9 mouse cellular contexts compared by ENCODE assay signal in the genomic region with DNA sequence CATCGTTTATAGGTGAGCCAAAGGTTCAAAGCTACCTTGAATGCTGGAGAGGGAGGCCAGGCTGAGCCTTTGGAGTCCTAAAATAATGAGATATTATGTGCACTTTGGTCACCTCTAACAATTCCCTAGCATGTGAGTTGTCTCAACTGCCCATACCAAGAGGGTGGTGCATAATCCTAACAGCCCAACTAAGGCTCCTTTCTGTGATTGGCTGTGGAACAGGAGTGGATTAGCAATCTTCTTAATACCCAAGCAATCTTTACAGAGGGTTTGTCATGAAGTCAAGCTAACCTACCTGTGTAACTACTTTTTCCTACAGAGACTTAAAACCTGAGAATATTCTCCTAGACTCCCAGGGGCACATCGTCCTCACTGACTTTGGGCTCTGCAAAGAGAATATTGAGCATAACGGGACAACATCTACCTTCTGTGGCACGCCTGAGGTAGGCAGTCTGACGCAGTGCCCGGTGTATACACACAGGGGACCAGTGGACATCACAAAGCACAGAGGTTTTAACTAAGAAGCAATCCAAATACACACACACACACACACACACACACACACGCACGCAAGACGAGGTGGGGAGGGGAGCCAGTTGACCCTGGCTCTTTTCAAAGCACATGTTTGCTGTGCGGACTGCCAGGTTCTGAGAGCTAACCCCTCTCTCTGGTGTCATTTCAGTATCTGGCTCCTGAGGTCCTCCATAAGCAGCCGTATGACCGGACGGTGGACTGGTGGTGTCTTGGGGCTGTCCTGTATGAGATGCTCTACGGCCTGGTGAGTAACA.
DNase-seq lines count a peak whose midpoint lies in the region; ATAC-seq and TF ChIP-seq lines count a peak whose summit lies in the region.
"Had no signal": no experiment of that assay in that cellular context is flagged by ENCODE, and none has a peak within 500 bp of the region (broad histone marks: within the 10 kb centered on the region; RNA-seq: fewer than 3 reads in every experiment).

No protein-coding gene starts in this region.

- no peak for DNase-seq in cerebellum, adult 2 months
- no peak for DNase-seq in cerebellum, adult 9-11 months
- no peak for DNase-seq in kidney, adult 8-10 months
- DNase-seq in NIH3T3 (ENCODE audit: low read depth), result peak; percentile 62
- DNase-seq in liver, postnatal 0 days, result no peak
- DNase-seq in ovary, postnatal 36 days (ENCODE audit: low spot score), result no peak
- DNase-seq in ovary, postnatal 14 days (ENCODE audit: low spot score), result no peak

- 85% methylated on average over 14 of the region's 14 CpGs for WGBS in cerebellum, adult 2 months
- WGBS in kidney, embryonic 16.5 days, result 85% methylated on average over 14 of the region's 14 CpGs
- 88% methylated on average over 14 of the region's 14 CpGs for WGBS in liver, postnatal 0 days (ENCODE audit: insufficient replicate concordance)

- no peak for ATAC-seq in kidney, embryonic 16.5 days (ENCODE audit: low FRiP score, low TSS enrichment)
- ATAC-seq in liver, postnatal 0 days, result no peak

- H3K27me3 ChIP-seq in cerebellum, adult 2 months (ENCODE audit: control insufficient read depth, insufficient read depth, low read length), result no peaks in the 10 kb centered on the region
- H3K27me3 ChIP-seq in kidney, embryonic 16.5 days (ENCODE audit: insufficient read depth, low read length), result peaks cover 5% of the 10 kb centered on the region; the same call in 1 of the 2 replicates
- peaks cover 3% of the 10 kb centered on the region; the same call in 1 of the 2 replicates for H3K27me3 ChIP-seq in liver, postnatal 0 days (ENCODE audit: insufficient read depth, low read length)

- H3K36me3 ChIP-seq in kidney, embryonic 16.5 days (ENCODE audit: insufficient read depth, low read length), result peaks cover 15% of the 10 kb centered on the region
- peaks cover 30% of the 10 kb centered on the region for H3K36me3 ChIP-seq in liver, postnatal 0 days (replicated peaks; ENCODE audit: insufficient read depth, low read length)

- H3K27ac ChIP-seq in cerebellum, adult 2 months (ENCODE audit: insufficient read depth, low read length), result no peak overlapping the region
- H3K27ac ChIP-seq in kidney, embryonic 16.5 days (ENCODE audit: low read length), result no peak overlapping the region
- no peak overlapping the region for H3K27ac ChIP-seq in liver, postnatal 0 days (ENCODE audit: low read depth)
- H3K27ac ChIP-seq: macrophage had no signal

- TF ChIP-seq CTCF in cerebellum, adult 2 months (IDR thresholded peaks at IDR 0.05; ENCODE audit: borderline replicate concordance, insufficient read depth, low read depth, low read length), result no peak
- no peak for TF ChIP-seq CTCF in liver, postnatal 0 days (IDR thresholded peaks at IDR 0.05; ENCODE audit: low read depth)

- TF ChIP-seq POLR2A in cerebellum, adult 2 months (IDR thresholded peaks at IDR 0.05; ENCODE audit: borderline replicate concordance, insufficient read depth, low read length), result no peak

- H3K9me3 ChIP-seq in kidney, embryonic 16.5 days (ENCODE audit: low read length), result no peaks in the 10 kb centered on the region
- H3K9me3 ChIP-seq in liver, postnatal 0 days (ENCODE audit: low read length), result no peaks in the 10 kb centered on the region

- H3K4me1 ChIP-seq in cerebellum, adult 2 months (ENCODE audit: control insufficient read depth, insufficient read depth, low read length), result peaks cover 5% of the 10 kb centered on the region
- peaks cover 11% of the 10 kb centered on the region for H3K4me1 ChIP-seq in kidney, embryonic 16.5 days (ENCODE audit: insufficient read depth, low read length)
- H3K4me1 ChIP-seq in liver, postnatal 0 days (ENCODE audit: insufficient read depth), result no peaks in the 10 kb centered on the region

- H3K4me3 ChIP-seq in cerebellum, adult 2 months (replicated peaks; ENCODE audit: insufficient read depth, low read depth, low read length), result peak overlapping the region; percentile 40
- peak overlapping the region; percentile 76 for H3K4me3 ChIP-seq in kidney, embryonic 16.5 days (ENCODE audit: low read length)
- peak overlapping the region; percentile 64 for H3K4me3 ChIP-seq in liver, postnatal 0 days (ENCODE audit: low read depth, low read length)

- no peak for TF ChIP-seq EP300 in liver, postnatal 0 days (IDR thresholded peaks at IDR 0.05; ENCODE audit: low read depth)

- H3K4me2 ChIP-seq in kidney, embryonic 16.5 days (replicated peaks; ENCODE audit: low read depth, low read length), result peak overlapping the region; percentile 85
- peak overlapping the region; percentile 81 for H3K4me2 ChIP-seq in liver, postnatal 0 days (ENCODE audit: low read depth, low read length)

- peak overlapping the region; percentile 48 for H3K9ac ChIP-seq in kidney, embryonic 16.5 days (replicated peaks; ENCODE audit: low read length)
- peak overlapping the region; percentile 75 for H3K9ac ChIP-seq in liver, postnatal 0 days (replicated peaks)
